Mouse (Mus musculus) heart, postnatal 36 days (tissue): ENCODE data around the gene Gm6993. TPM values are rescaled to one million over a fixed set of nuclear protein-coding genes. Genes with fewer than 3 reads are reported as not detected.

Source experiments
- DNase-seq, 2 experiments: peaks; one replicate each; pipeline ENCODE4 v3.0.0; 2021 to 2022
- intact Hi-C: fragments of 180-260 bp; cut with DNase I; formaldehyde crosslinking; loops from one replicate; pipeline ENCODE4 v1.15.1; 2025
- total RNA-seq, 2 experiments: library from RNA; stranded (reverse); gene quantifications; 2 replicates each; pipeline ENCODE4 v1.2.3; 2021

The Gm6993 gene
- total RNA-seq, 2 experiments from 2014 or later: not detected

GRCm38 (mm10) chr12:31239031-31239583, 1.5 kb upstream of the Gm6993 start:
- no peak for DNase-seq
- intact Hi-C loops: no loop called here

DNA sequence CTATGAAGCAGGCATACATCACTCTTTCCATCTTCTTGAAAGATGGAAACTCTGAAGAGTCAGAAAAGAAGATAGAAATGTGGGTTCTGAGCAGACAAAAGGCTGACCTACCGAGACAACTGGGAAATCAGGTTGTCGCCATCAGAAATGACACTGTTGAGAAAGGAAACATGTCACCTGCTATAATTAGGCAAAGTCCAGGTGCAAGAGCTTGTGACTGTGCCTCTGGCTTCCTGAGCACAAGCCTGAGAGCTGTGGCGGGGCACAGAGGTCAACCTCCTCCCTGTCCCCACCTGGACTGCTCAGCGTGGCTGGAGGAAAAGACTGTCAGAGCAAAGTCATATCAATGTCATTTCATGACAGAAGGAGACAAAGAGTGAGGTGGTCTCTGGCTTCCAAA, 772 bp upstream of the Gm6993 start:
- intact Hi-C loops: no loop called here

GRCm38 (mm10) chr12:31241595-31242342, 1.2 kb downstream of the Gm6993 start:
- DNase-seq: no peak
- intact Hi-C loops: no loop called here

More for the DNA sequence above, 772 bp upstream of the Gm6993 start:
- DNase-seq: no peak

GRCm38 (mm10) chr12:31244001-31244400, 3.4 kb downstream of the Gm6993 start:
- DNase-seq: no peak
- intact Hi-C loops: no loop called here

DNA sequence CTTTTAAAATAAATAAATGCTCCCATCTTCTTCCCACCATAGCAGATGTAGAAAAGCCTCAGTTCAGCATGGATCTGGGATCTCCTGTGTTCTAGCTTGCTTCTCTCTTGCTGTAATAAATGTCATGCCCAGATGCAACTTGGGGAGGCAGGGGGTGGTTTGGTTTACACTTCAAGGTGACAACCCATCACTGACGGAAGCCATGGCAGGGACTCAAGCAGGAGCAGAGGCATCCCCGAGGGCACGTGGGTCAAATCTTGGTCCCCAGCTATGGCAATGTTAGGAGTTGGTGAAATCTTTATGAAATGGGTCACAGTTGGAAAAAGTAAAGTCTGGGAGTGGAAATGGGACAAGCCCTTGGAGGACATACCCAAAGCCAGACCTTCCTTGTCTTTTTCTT, 4.1 kb downstream of the Gm6993 start:
- intact Hi-C loops: no loop called here
- no peak for DNase-seq

DNA sequence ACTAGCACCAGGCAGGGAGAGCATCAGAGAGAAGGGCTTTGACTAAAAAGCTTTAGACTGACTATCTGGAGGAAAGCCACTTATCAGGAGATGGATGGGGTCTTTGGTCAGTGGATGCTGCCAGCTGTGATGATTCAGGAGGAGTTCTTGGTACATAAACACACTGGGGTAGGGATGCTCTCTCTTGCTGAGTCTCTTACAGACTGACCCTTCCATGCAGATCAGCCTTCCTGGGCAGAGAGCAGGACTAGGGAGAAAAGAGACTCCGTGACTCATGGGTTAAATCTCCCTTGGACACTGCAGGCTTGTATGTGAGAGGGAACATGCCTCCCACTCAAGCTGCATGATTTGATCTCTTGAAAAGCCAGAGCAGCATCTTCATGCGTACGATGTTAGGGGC, 5.6 kb downstream of the Gm6993 start:
- intact Hi-C loops: no loop called here
- no peak for DNase-seq

DNA sequence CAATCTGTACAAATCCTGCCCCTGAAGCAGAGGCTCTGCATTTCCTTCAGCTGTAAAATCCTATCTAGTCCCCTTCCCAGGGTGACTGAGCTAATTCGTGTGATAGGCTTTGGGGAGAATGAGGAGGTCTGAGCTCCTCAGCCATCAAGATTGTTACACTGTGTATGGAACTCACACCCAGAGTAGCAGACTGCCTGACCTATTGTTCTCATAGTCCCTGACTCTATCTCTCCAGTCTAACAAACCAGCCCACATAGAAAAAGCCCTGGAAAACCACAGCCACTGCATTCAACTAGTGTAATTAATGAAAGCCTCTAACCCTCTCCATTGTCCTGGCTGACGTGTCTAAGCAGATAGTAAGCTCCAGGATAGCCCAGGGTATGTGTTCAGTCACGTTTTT, 6.0 kb downstream of the Gm6993 start:
- DNase-seq: no peak

GRCm38 (mm10) chr12:31248165-31248564, 7.6 kb downstream of the Gm6993 start:
- intact Hi-C loops: no loop called here
- DNase-seq: peak in 1 of 2 experiments; percentile 43

More for the DNA sequence above, 6.0 kb downstream of the Gm6993 start:
- intact Hi-C loops: no loop called here

- intact Hi-C loops: no loop called here
- DNase-seq: no peak
Measured at GRCm38 (mm10) chr12:31248681-31249080, 8.1 kb downstream of the Gm6993 start.

- intact Hi-C loops: no loop called here
- no peak for DNase-seq
Measured at GRCm38 (mm10) chr12:31252259-31252658, 11.7 kb downstream of the Gm6993 start.

- DNase-seq: no peak
- intact Hi-C loops: no loop called here
Measured at GRCm38 (mm10) chr12:31254978-31255377, 14.4 kb downstream of the Gm6993 start.

DNA sequence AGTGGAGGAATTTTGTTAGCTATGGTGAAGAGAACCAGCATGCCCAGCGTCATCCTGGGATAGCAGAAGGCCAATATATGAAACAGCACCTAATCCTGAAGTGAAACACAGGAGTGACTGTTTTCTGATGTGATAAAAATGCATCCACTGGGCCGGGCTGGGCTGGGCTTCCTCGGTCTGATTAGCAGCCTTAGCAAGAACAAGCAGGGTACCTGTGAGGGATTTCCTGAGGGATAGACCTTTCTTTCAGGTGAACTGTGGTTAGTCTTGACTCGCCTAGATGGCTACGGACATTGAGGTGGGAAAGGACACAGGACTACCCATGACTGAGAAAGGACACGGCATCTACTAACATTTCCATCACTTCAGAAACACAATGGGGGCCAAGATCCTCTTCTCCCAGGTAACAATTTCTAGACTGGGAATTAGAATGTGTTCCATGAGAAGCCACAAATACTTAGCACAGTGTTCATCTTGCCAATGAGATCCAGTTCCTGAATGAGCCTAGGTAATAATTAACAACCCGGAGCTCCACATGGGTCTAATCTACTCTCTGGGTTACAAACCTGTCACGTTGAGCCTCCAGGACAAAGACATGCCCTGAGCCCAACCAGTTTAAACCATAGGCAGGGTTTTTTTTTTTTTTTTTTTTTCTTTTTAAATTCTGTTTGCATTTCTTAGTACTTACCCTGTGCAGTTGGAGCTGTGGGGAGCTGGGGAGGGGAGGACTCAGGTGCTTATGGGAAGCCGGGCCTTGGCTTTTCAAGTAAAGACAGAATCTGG, 15.7 kb downstream of the Gm6993 start:
- no peak for DNase-seq
- intact Hi-C loops: no loop called here

- DNase-seq: no peak
- intact Hi-C loops: no loop called here
Measured at GRCm38 (mm10) chr12:31261882-31262281, 21.3 kb downstream of the Gm6993 start.

GRCm38 (mm10) chr12:31263921-31264320, 23.4 kb downstream of the Gm6993 start:
- DNase-seq: no peak
- intact Hi-C loops: loop anchor here (2.0 kb wide), 1 partner anchor 73 kb away; no protein-coding TSS in a partner anchor

DNA sequence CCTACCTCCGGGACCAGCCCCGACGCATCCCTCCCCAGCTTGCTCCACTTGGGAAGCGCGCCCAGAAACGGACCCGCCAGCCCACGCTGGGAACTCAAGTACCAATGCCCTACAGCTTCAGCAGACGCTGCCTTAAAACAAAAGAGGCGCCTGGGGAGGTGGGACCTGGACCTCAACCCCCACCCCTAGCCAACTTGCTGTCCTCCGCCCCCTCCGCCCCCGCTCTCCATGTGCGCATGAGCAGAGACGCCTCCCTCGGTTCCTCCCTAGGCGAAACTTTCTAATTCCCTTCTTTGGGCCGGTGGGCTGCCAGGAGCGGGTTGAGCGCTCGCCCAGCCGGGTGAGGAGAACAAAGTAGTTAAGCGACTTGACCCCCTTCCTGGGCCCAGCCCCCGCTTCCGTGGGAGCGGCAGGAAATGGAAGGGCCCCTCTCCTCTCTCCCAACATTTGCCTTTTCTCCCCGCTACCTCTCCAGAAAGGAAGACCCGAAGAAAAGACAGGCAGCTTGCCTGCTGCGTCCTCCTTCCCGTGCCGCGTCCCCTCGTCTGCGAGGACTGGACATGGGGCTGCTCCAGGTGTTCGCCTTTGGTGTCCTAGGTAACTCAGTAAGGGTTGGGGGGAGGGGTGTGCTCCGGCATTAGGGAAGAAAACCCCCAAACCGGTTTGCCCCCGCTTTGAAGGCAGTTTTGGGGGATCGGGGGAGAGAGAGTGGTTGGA, 24.6 kb downstream of the Gm6993 start, which contains the start of gene Lamb1:
Gene Lamb1 (plus strand): TSS at position 230 of the 717 bp plus-strand sequence.
- intact Hi-C loops: loop anchor here (2.0 kb wide), 1 partner anchor 74 kb away; no protein-coding TSS in a partner anchor
- DNase-seq: peak; percentile 76 to 77

- intact Hi-C loops: loop anchor here (2.0 kb wide), 2 partner anchors 25 to 75 kb away; no protein-coding TSS in a partner anchor
- DNase-seq: peak in 1 of 2 experiments; percentile 49
Measured at GRCm38 (mm10) chr12:31265722-31266431, 25.3 kb downstream of the Gm6993 start.

DNA sequence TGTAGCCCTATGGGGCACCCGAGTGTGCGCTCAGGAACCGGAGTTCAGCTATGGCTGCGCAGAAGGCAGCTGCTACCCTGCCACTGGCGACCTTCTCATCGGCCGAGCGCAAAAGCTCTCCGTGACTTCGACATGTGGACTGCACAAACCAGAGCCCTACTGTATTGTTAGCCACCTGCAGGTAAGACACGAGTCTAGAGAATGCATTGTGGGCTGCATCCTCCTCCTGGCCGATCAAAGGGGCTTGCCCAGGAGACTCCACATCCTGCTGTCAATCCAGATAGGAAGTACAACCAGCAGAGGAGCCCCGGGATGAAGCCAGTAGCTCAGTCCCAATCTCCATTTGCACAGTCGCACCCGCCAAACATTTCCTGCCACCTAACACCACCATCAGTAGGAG, 26.1 kb downstream of the Gm6993 start:
- intact Hi-C loops: loop anchor here (2.0 kb wide), 1 partner anchor 24 kb away; no protein-coding TSS in a partner anchor
- DNase-seq: peak in 1 of 2 experiments; percentile 44

GRCm38 (mm10) chr12:31267363-31267762, 26.8 kb downstream of the Gm6993 start:
- intact Hi-C loops: loop anchor here (2.0 kb wide), 1 partner anchor 23 kb away; no protein-coding TSS in a partner anchor
- no peak for DNase-seq

- no peak for DNase-seq
- intact Hi-C loops: no loop called here
Measured at GRCm38 (mm10) chr12:31268315-31268714, 27.7 kb downstream of the Gm6993 start.
